Mouse (Mus musculus) CD4-positive naive resting alpha-beta T cell, adult 76 days (primary cell): ENCODE data around the gene Slc39a8. TPM values are rescaled to one million over a fixed set of nuclear protein-coding genes. Genes with fewer than 3 reads are reported as not detected.

Experiments
- total RNA-seq: library from RNA; stranded (reverse); gene quantifications from one replicate; pipeline ENCODE4 v1.2.4, GENCODE M21; 2023

Slc39a8 gene
- 5.0 TPM for total RNA-seq

DNA sequence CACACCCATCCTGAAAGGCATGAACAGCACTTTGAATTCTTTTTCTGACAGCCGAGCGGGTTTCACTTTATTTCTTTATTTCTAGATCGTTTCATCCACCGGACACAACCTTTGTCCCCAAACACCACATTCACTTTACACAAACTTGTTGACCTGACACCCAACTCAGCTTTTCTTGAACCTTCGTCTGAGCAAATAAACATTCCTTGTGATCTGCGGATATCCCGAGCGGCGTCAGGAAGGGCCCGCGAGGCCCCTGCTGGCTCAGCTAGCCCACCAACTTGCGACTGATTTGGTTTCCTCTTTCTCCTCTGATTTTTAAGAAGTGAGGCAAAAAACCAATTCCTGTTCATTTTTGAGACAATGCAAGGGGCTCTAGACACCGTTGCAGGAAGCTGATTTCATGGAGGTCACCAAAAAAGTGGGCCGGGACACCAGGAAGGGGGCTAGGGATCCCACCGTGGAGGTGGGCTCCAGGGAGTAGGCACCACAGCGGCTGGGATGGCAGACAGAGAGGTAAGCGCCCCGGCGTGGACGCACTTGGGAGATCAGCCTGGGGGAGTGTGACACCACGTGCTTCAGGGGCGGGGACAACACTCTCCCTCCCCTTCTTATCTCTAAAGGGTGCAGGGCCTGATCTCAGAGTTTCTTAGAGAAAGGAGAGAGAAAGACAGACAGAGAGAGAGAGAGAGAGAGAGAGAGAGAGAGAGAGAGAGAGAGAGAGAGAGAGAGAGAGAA lies at the start of gene Slc39a8:
TSS of gene Slc39a8 (plus strand) at position 264 of the 738 bp plus-strand sequence.

Other genes with a start within 250 kb of the Slc39a8 start
- 196 TPM for gene Nfkb1, start 133.7 kb upstream of the Slc39a8 start, total RNA-seq